27 mouse cellular contexts compared by ENCODE assay signal in the genomic region with DNA sequence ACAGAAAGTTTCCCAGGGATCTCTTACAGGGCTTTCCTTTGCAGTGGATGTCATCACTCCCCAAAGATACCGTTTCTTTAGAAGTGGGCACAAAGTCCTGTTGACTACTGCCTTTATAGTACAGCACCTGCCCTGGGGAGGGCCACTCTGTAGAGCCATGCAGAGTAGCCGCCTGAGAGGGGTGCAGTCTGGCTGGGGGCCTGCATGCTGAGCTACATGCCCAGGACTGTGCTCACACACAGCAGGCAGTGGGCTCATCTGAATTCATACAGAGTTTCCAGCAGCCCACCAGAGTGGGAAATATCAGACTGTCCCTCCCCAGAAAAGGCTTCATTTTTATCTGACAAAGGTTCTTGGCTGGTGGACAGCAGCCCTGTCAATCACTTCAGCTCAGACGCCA.
DNase-seq lines count a peak whose midpoint lies in the region; ATAC-seq and TF ChIP-seq lines count a peak whose summit lies in the region.
"Had no signal": no experiment of that assay in that cellular context is flagged by ENCODE, and none has a peak within 500 bp of the region (broad histone marks: within the 10 kb centered on the region; RNA-seq: fewer than 3 reads in every experiment).

No protein-coding gene starts in this region.

- no peaks in the 10 kb centered on the region for H3K4me1 ChIP-seq in lung, embryonic 15.5 days
- H3K4me1 ChIP-seq in lung, adult 2 months (ENCODE audit: control insufficient read depth, insufficient read depth, low read length): no peaks in the 10 kb centered on the region
- H3K4me1 ChIP-seq in forebrain, embryonic 16.5 days (replicated peaks; ENCODE audit: control insufficient read depth, insufficient read depth, low read length): peaks cover 6% of the 10 kb centered on the region
- H3K4me1 ChIP-seq: embryonic facial prominence, embryonic 13.5 days; heart, embryonic 10.5 days; heart, embryonic 15.5 days; intestine, embryonic 15.5 days; limb, embryonic 13.5 days had no signal

- no peak overlapping the region for H3K4me2 ChIP-seq in lung, embryonic 15.5 days
- H3K4me2 ChIP-seq in forebrain, embryonic 16.5 days (ENCODE audit: low read length): no peak overlapping the region
- H3K4me2 ChIP-seq: embryonic facial prominence, embryonic 13.5 days; heart, embryonic 15.5 days; hindbrain, embryonic 12.5 days; intestine, embryonic 15.5 days; limb, embryonic 13.5 days; liver, embryonic 11.5 days had no signal

- H3K27ac ChIP-seq in lung, embryonic 15.5 days: no peak overlapping the region
- H3K27ac ChIP-seq in forebrain, embryonic 16.5 days (ENCODE audit: low read length): no peak overlapping the region
- H3K27ac ChIP-seq: embryonic facial prominence, embryonic 13.5 days; heart, embryonic 10.5 days; heart, embryonic 15.5 days; hindbrain, embryonic 12.5 days; intestine, embryonic 15.5 days; kidney, postnatal 0 days; limb, embryonic 13.5 days had no signal

- DNase-seq in heart, adult 11 months: peak; percentile 49
- DNase-seq in heart, adult 18-20 months: no peak
- no peak for DNase-seq in lung, adult 2 months
- peak; percentile 40 for DNase-seq in brain, embryonic 14.5 days (ENCODE audit: low read depth)
- no peak for DNase-seq in thymus, postnatal 10 days (ENCODE audit: low spot score in 2 of 2)
- DNase-seq: adrenal gland, adult 2 months; adrenal gland, postnatal 36 days; B cell, adult 2 months; cerebellum, adult 2 months; cerebellum, postnatal 14 days; gastrocnemius, postnatal 10 days; kidney, adult 2 months; kidney, postnatal 4 days; lung, adult 18-20 months; lung, postnatal 14 days; right cerebral cortex, postnatal 14 days; thymus, postnatal 25 days had no signal

- no peak for TF ChIP-seq CTCF in lung, adult 2 months (IDR thresholded peaks at IDR 0.05; ENCODE audit: insufficient read depth, low read length)
- no peak for TF ChIP-seq CTCF in brain, embryonic 14.5 days (IDR thresholded peaks at IDR 0.05; ENCODE audit: borderline replicate concordance, extremely low read depth, insufficient read depth, insufficient read length)

- no peak overlapping the region for H3K9ac ChIP-seq in lung, embryonic 15.5 days
- no peak overlapping the region; the same call in 1 of the 2 replicates for H3K9ac ChIP-seq in forebrain, embryonic 16.5 days (replicated peaks; ENCODE audit: low read depth, low read length)
- H3K9ac ChIP-seq: embryonic facial prominence, embryonic 13.5 days; heart, embryonic 15.5 days; hindbrain, embryonic 12.5 days; intestine, embryonic 15.5 days; limb, embryonic 13.5 days had no signal

- no peak for TF ChIP-seq POLR2A in lung, adult 2 months (IDR thresholded peaks at IDR 0.05; ENCODE audit: borderline replicate concordance, extremely low read depth, low read depth, low read length)
- TF ChIP-seq POLR2A in brain, embryonic 14.5 days (IDR thresholded peaks at IDR 0.05; ENCODE audit: borderline replicate concordance, extremely low read depth, insufficient read depth, insufficient read length, poor library complexity, severe bottlenecking): no peak

- H3K36me3 ChIP-seq in lung, embryonic 15.5 days: no peaks in the 10 kb centered on the region
- no peaks in the 10 kb centered on the region for H3K36me3 ChIP-seq in forebrain, embryonic 16.5 days (ENCODE audit: control insufficient read depth, insufficient read depth)
- H3K36me3 ChIP-seq: embryonic facial prominence, embryonic 13.5 days; heart, embryonic 10.5 days; heart, embryonic 15.5 days; hindbrain, embryonic 12.5 days; intestine, embryonic 15.5 days; limb, embryonic 13.5 days had no signal

- 84% methylated on average over 3 of the region's 3 CpGs for WGBS in lung, embryonic 15.5 days
- WGBS in lung, adult 2 months: 81% methylated on average over 3 of the region's 3 CpGs
- WGBS in forebrain, embryonic 16.5 days: 12% methylated on average over 3 of the region's 3 CpGs

- 0 out of 2 replicates have a peak, but pooled peaks cover 2% of the 10 kb centered on the region for H3K9me3 ChIP-seq in lung, embryonic 15.5 days
- H3K9me3 ChIP-seq in forebrain, embryonic 16.5 days (ENCODE audit: control insufficient read depth, low read length): no peaks in the 10 kb centered on the region
- H3K9me3 ChIP-seq: embryonic facial prominence, embryonic 13.5 days; heart, embryonic 10.5 days; heart, embryonic 15.5 days; hindbrain, embryonic 12.5 days; intestine, embryonic 15.5 days; limb, embryonic 13.5 days had no signal

- H3K4me3 ChIP-seq in lung, embryonic 15.5 days: no peak overlapping the region
- no peak overlapping the region for H3K4me3 ChIP-seq in lung, adult 2 months (replicated peaks; ENCODE audit: extremely low read depth, low read depth, low read length)
- H3K4me3 ChIP-seq in forebrain, embryonic 16.5 days (replicated peaks; ENCODE audit: low read length): no peak overlapping the region
- H3K4me3 ChIP-seq: embryonic facial prominence, embryonic 13.5 days; heart, embryonic 10.5 days; heart, embryonic 15.5 days; hindbrain, embryonic 12.5 days; intestine, embryonic 15.5 days; limb, embryonic 13.5 days had no signal

- ATAC-seq in lung, embryonic 15.5 days (ENCODE audit: borderline replicate concordance, extremely low read depth, low FRiP score, low TSS enrichment): 0 out of 2 replicates have a peak, but pooled peaks have one; percentile 14
- peak; percentile 70 for ATAC-seq in forebrain, embryonic 16.5 days
- ATAC-seq: intestine, embryonic 15.5 days had no signal

- no peaks in the 10 kb centered on the region for H3K27me3 ChIP-seq in lung, embryonic 15.5 days
- H3K27me3 ChIP-seq in forebrain, embryonic 16.5 days (replicated peaks; ENCODE audit: control insufficient read depth, insufficient read depth, low read length): no peaks in the 10 kb centered on the region
- H3K27me3 ChIP-seq: embryonic facial prominence, embryonic 13.5 days; heart, embryonic 15.5 days; hindbrain, embryonic 12.5 days; intestine, embryonic 15.5 days; limb, embryonic 13.5 days had no signal

Comparison
In these comparisons a context has a peak if more than half of its experiments do, and no peak if none do; other contexts are left out.
1. DNase-seq: peak in heart, adult 11 months (single experiment) and brain, embryonic 14.5 days (single experiment); none in heart, adult 18-20 months (0 of 2), lung, adult 2 months (single experiment) and thymus, postnatal 10 days (0 of 2).